Mouse (Mus musculus) liver, postnatal 0 days (tissue): ENCODE results near the gene Reps1.

ENCODE experiments used
- CTCF ChIP-seq: sonication (generic); IDR thresholded peaks from 2 replicates; pipeline ENCODE4 v1.5.1; 2016; ENCODE audit warnings: antibody characterized with exemption, low read depth
- EP300 ChIP-seq: IDR thresholded peaks from 2 replicates; pipeline ENCODE4 v1.6.1; 2016; ENCODE audit warnings: antibody characterized with exemption, low read depth, mild to moderate bottlenecking

- no peak for TF ChIP-seq CTCF
- no peak for TF ChIP-seq EP300
Observed at GRCm38 (mm10) chr10:18009744-18010143, 45.9 kb upstream of the Reps1 start.
